Mouse (Mus musculus): ENCODE data around the gene Gjc1. TPM values are rescaled to one million over a fixed set of nuclear protein-coding genes. Genes with fewer than 3 reads are reported as not detected.

Gjc1 gene
- total and polyA plus RNA-seq, 2 experiments from 2014 or later, result 18.0 to 21.3 TPM

GRCm38 (mm10) chr11:102773713-102774611 lies 45.5 kb downstream of the Gjc1 start:
- Histone ChIP-seq H3K9me3 (ENCODE audit: low read length) (no peaks in the 10 kb centered on the region), H3K36me3 (ENCODE audit: insufficient read depth, low read length) (0 out of 2 replicates have a peak, but pooled peaks cover 3% of the 10 kb centered on the region), H3K4me2 (ENCODE audit: low read depth, low read length) (peak overlapping the region; percentile 95), H3K4me3 (ENCODE audit: low read length) (peak overlapping the region; percentile 51), H3K27me3 (ENCODE audit: insufficient read depth, low read length) (no peaks in the 10 kb centered on the region), H3K9ac (replicated peaks; ENCODE audit: low read length) (peak overlapping the region; percentile 71), H3K27ac (peak overlapping the region; percentile 91), H3K4me1 (ENCODE audit: insufficient read depth, low read length) (peaks cover 9% of the 10 kb centered on the region; the same call in 1 of the 2 replicates)
- DNase-seq (ENCODE audit: low spot score) (peak; percentile 94), ATAC-seq (peak; percentile 52)
- TF ChIP-seq CTCF (IDR thresholded peaks at IDR 0.05; ENCODE audit: low read depth), result peak; percentile 99
- under 1% methylated on average over 46 of the region's 46 CpGs for WGBS

- Histone ChIP-seq H3K36me3 (ENCODE audit: insufficient read depth, low read length) (0 out of 2 replicates have a peak, but pooled peaks cover 3% of the 10 kb centered on the region), H3K9me3 (ENCODE audit: low read length) (no peaks in the 10 kb centered on the region), H3K4me3 (ENCODE audit: low read length) (no peak overlapping the region), H3K27ac (no peak overlapping the region), H3K9ac (replicated peaks; ENCODE audit: low read length) (no peak overlapping the region), H3K4me2 (ENCODE audit: low read depth, low read length) (no peak overlapping the region), H3K4me1 (ENCODE audit: insufficient read depth, low read length) (peaks cover 9% of the 10 kb centered on the region; the same call in 1 of the 2 replicates), H3K27me3 (ENCODE audit: insufficient read depth, low read length) (no peaks in the 10 kb centered on the region)
- DNase-seq (ENCODE audit: low spot score), result peak; percentile 42
- TF ChIP-seq CTCF (IDR thresholded peaks at IDR 0.05; ENCODE audit: low read depth), result no peak
- no peak for ATAC-seq
- 57% methylated on average over 18 of the region's 18 CpGs for WGBS
Measured at GRCm38 (mm10) chr11:102772771-102773700, 46.5 kb downstream of the Gjc1 start.

- 0 out of 2 replicates have a peak, but pooled peaks cover 3% of the 10 kb centered on the region for H3K36me3 ChIP-seq (ENCODE audit: insufficient read depth, low read length)
Measured at GRCm38 (mm10) chr11:102771916-102772714, 47.4 kb downstream of the Gjc1 start.

GRCm38 (mm10) chr11:102770662-102771435 lies 48.7 kb downstream of the Gjc1 start:
- no peak for DNase-seq (ENCODE audit: low spot score)
- Histone ChIP-seq H3K27ac (no peak overlapping the region), H3K4me2 (ENCODE audit: low read depth, low read length) (no peak overlapping the region), H3K36me3 (ENCODE audit: insufficient read depth, low read length) (no peaks in the 10 kb centered on the region), H3K27me3 (ENCODE audit: insufficient read depth, low read length) (no peaks in the 10 kb centered on the region), H3K9me3 (ENCODE audit: low read length) (no peaks in the 10 kb centered on the region), H3K4me3 (ENCODE audit: low read length) (no peak overlapping the region), H3K4me1 (ENCODE audit: insufficient read depth, low read length) (peaks cover 4% of the 10 kb centered on the region; the same call in 1 of the 2 replicates), H3K9ac (replicated peaks; ENCODE audit: low read length) (no peak overlapping the region)
- no peak for ATAC-seq
- WGBS, result 48% methylated on average over 15 of the region's 15 CpGs
- no peak for TF ChIP-seq CTCF (IDR thresholded peaks at IDR 0.05; ENCODE audit: low read depth)

More at GRCm38 (mm10) chr11:102771916-102772714, 47.4 kb downstream of the Gjc1 start:
- TF ChIP-seq CTCF (IDR thresholded peaks at IDR 0.05; ENCODE audit: low read depth), result no peak
- Histone ChIP-seq H3K9ac (replicated peaks; ENCODE audit: low read length) (no peak overlapping the region), H3K4me1 (ENCODE audit: insufficient read depth, low read length) (peaks cover 4% of the 10 kb centered on the region; the same call in 1 of the 2 replicates), H3K27me3 (ENCODE audit: insufficient read depth, low read length) (no peaks in the 10 kb centered on the region), H3K4me3 (ENCODE audit: low read length) (no peak overlapping the region), H3K4me2 (ENCODE audit: low read depth, low read length) (no peak overlapping the region), H3K9me3 (ENCODE audit: low read length) (no peaks in the 10 kb centered on the region), H3K27ac (no peak overlapping the region)
- no peak for DNase-seq (ENCODE audit: low spot score)
- ATAC-seq, result no peak
- WGBS, result 24% methylated on average over 16 of the region's 16 CpGs

GRCm38 (mm10) chr11:102769993-102770661 lies 49.4 kb downstream of the Gjc1 start:
- Histone ChIP-seq H3K4me1 (ENCODE audit: insufficient read depth, low read length) (peaks cover 3% of the 10 kb centered on the region; the same call in 1 of the 2 replicates), H3K27me3 (ENCODE audit: insufficient read depth, low read length) (no peaks in the 10 kb centered on the region), H3K36me3 (ENCODE audit: insufficient read depth, low read length) (no peaks in the 10 kb centered on the region), H3K9ac (replicated peaks; ENCODE audit: low read length) (no peak overlapping the region), H3K9me3 (ENCODE audit: low read length) (no peaks in the 10 kb centered on the region), H3K27ac (no peak overlapping the region), H3K4me2 (ENCODE audit: low read depth, low read length) (no peak overlapping the region), H3K4me3 (ENCODE audit: low read length) (no peak overlapping the region)
- no peak for DNase-seq (ENCODE audit: low spot score)
- WGBS, result 85% methylated on average over 12 of the region's 12 CpGs
- no peak for ATAC-seq
- TF ChIP-seq CTCF (IDR thresholded peaks at IDR 0.05; ENCODE audit: low read depth), result no peak
